Mouse (Mus musculus) MEL (cell line): ENCODE data around the gene Ttc12. TPM values are rescaled to one million over a fixed set of nuclear protein-coding genes. Genes with fewer than 3 reads are reported as not detected.

ENCODE experiments used
- DNase-seq: peaks from one replicate; pipeline ENCODE4 v3.0.0; 2011; ENCODE audit warnings: low read depth, low spot score
- H3K27ac ChIP-seq: 2 replicates; pipeline ENCODE4 v1.5.1; 2012; ENCODE audit warnings: low read depth, mild to moderate bottlenecking, control low read depth, low read length, moderate library complexity; ENCODE audit not compliant: control insufficient read depth
- H3K27me3 ChIP-seq, 2 experiments: fragments of 150-350 bp in 1 of 2; sonication (generic) in 1 of 2; 2 replicates each; pipeline ENCODE4 v1.6.1; 2012; ENCODE audit warnings: low read length in 2 of 2, mild to moderate bottlenecking in 2 of 2, improper control_type of control experiment in 1 of 2, moderate library complexity in 1 of 2; ENCODE audit not compliant: insufficient read depth in 2 of 2, control insufficient read depth in 1 of 2
- H3K36me3 ChIP-seq, 2 experiments: 2 replicates each; pipeline ENCODE4 v1.6.1; 2012 to 2014; ENCODE audit warnings: low read length in 2 of 2, improper control_type of control experiment in 1 of 2, inconsistent platforms in 1 of 2, mild to moderate bottlenecking in 1 of 2; ENCODE audit not compliant: insufficient read depth in 2 of 2, control insufficient read depth in 1 of 2
- H3K4me1 ChIP-seq, 2 experiments: fragments of 150-350 bp in 1 of 2; sonication (generic) in 1 of 2; 2 replicates each; pipeline ENCODE4 v1.6.1; 2012; ENCODE audit warnings: low read length in 2 of 2, improper control_type of control experiment in 1 of 2, mild to moderate bottlenecking in 1 of 2; ENCODE audit not compliant: insufficient read depth in 2 of 2, control insufficient read depth in 1 of 2
- H3K4me3 ChIP-seq, 2 experiments: fragments of 150-350 bp in 1 of 2; sonication (generic) in 1 of 2; 2 replicates each; pipeline ENCODE4 v1.5.1; 2012; ENCODE audit warnings: low read depth in 2 of 2, low read length in 2 of 2, mild to moderate bottlenecking in 2 of 2, moderate library complexity in 2 of 2, control low read depth in 1 of 2, improper control_type of control experiment in 1 of 2; ENCODE audit not compliant: control insufficient read depth in 1 of 2, insufficient read depth in 1 of 2
- H3K79me2 ChIP-seq: 2 replicates; pipeline ENCODE4 v1.6.1; 2012; ENCODE audit warnings: mild to moderate bottlenecking, low read length, moderate library complexity; ENCODE audit not compliant: control insufficient read depth, poor library complexity, insufficient read depth
- H3K9ac ChIP-seq: 2 replicates; pipeline ENCODE4 v1.6.1; 2012; ENCODE audit warnings: low read depth, mild to moderate bottlenecking, control low read depth, low read length, moderate library complexity; ENCODE audit not compliant: control insufficient read depth, poor library complexity, severe bottlenecking
- H3K9me3 ChIP-seq: fragments of 150-350 bp; sonication (generic); replicated peaks from 2 replicates; pipeline ENCODE4 v1.6.1; 2012; ENCODE audit warnings: mild to moderate bottlenecking, low read length, improper control_type of control experiment, moderate library complexity; ENCODE audit not compliant: insufficient read depth
- BHLHE40 ChIP-seq: IDR thresholded peaks from 2 replicates; pipeline ENCODE4 v1.6.1; 2012; ENCODE audit warnings: low read depth, mild to moderate bottlenecking, inconsistent platforms, low read length, improper control_type of control experiment, borderline replicate concordance
- CHD2 ChIP-seq: IDR thresholded peaks from 2 replicates; pipeline ENCODE4 v1.6.1; 2011; ENCODE audit warnings: low read length, improper control_type of control experiment
- E2F4 ChIP-seq: IDR thresholded peaks from 2 replicates; pipeline ENCODE4 v1.6.1; 2011; ENCODE audit warnings: low read depth, low read length, improper control_type of control experiment, borderline replicate concordance
- EP300 ChIP-seq, 2 experiments: IDR thresholded peaks; 2 replicates each; pipeline ENCODE4 v1.6.1; 2011; ENCODE audit warnings: improper control_type of control experiment in 2 of 2, low read length in 2 of 2, low read depth in 1 of 2, mild to moderate bottlenecking in 1 of 2
- GATA1 ChIP-seq: IDR thresholded peaks from 2 replicates; pipeline ENCODE4 v1.6.1; 2011; ENCODE audit warnings: low read depth, low read length, improper control_type of control experiment
- JUND ChIP-seq: IDR thresholded peaks from 2 replicates; pipeline ENCODE4 v1.6.1; 2011; ENCODE audit warnings: low read depth, mild to moderate bottlenecking, improper control_type of control experiment, low read length
- KAT2A ChIP-seq: conservative IDR thresholded peaks from 2 replicates; pipeline ENCODE4 v1.6.1; 2012; ENCODE audit warnings: low read depth, low read length, improper control_type of control experiment, inconsistent platforms
- MAZ ChIP-seq: IDR thresholded peaks from 2 replicates; pipeline ENCODE4 v1.6.1; 2012; ENCODE audit warnings: low read depth, mild to moderate bottlenecking, inconsistent platforms, low read length, improper control_type of control experiment
- MEF2A ChIP-seq: IDR thresholded peaks from 2 replicates; pipeline ENCODE4 v1.6.1; 2014; ENCODE audit warnings: low read depth, mild to moderate bottlenecking, inconsistent platforms, low read length, improper control_type of control experiment; ENCODE audit not compliant: poor library complexity, insufficient replicate concordance, severe bottlenecking; ENCODE audit errors: extremely low read depth
- NELFE ChIP-seq: IDR thresholded peaks from 2 replicates; pipeline ENCODE4 v1.6.1; 2011; ENCODE audit warnings: low read depth, low read length, improper control_type of control experiment
- RCOR1 ChIP-seq: IDR thresholded peaks from 2 replicates; pipeline ENCODE4 v1.6.1; 2012; ENCODE audit warnings: low read depth, mild to moderate bottlenecking, inconsistent platforms, low read length, improper control_type of control experiment
- SIN3A ChIP-seq: IDR thresholded peaks from 2 replicates; pipeline ENCODE4 v1.6.1; 2012; ENCODE audit warnings: low read length, improper control_type of control experiment, inconsistent platforms
- TAL1 ChIP-seq: IDR thresholded peaks from 2 replicates; pipeline ENCODE4 v1.6.1; 2012; ENCODE audit warnings: mild to moderate bottlenecking, inconsistent platforms, low read length, moderate library complexity, mixed read lengths
- TBP ChIP-seq: IDR thresholded peaks from 2 replicates; pipeline ENCODE4 v1.8.0; 2011; ENCODE audit warnings: low read depth, low read length, improper control_type of control experiment
- polyA plus RNA-seq, 2 experiments: library from polyadenylated mRNA; stranded (reverse) in 1 of 2; unstranded in 1 of 2; fragments of >175 nt in 1 of 2; fragments of >200 nt in 1 of 2; gene quantifications; 2 replicates each; pipeline versions ENCODE4 v1.2.1 to v1.2.4; 2012; ENCODE audit warnings: low replicate concordance in 2 of 2, low read depth in 1 of 2; ENCODE audit not compliant: insufficient read length in 2 of 2, insufficient read depth in 1 of 2, missing spikeins in 1 of 2
- total RNA-seq: library from RNA; depleted of rRNA; stranded (reverse); fragments of 300-350 nt; gene quantifications from 2 replicates; pipeline ENCODE4 v1.2.3, GENCODE M21; 2012

The Ttc12 gene
- total and polyA plus RNA-seq, 3 experiments = 0.31 to 0.78 TPM; not detected in 1

GRCm38 (mm10) chr9:49470006-49470405, 16.0 kb downstream of the Ttc12 start:
- no peak overlapping the region for H3K4me3 ChIP-seq
- TF ChIP-seq MEF2A (no peak), NELFE (no peak), RCOR1 (no peak)

GRCm38 (mm10) chr9:49456136-49456535, 29.9 kb downstream of the Ttc12 start:
- no peaks in the 10 kb centered on the region for H3K9me3 ChIP-seq
- no peak overlapping the region for H3K4me3 ChIP-seq
- H3K36me3 ChIP-seq = no peaks in the 10 kb centered on the region
- H3K27ac ChIP-seq = no peak overlapping the region
- H3K4me1 ChIP-seq = no peaks in the 10 kb centered on the region
- no peak overlapping the region for H3K9ac ChIP-seq
- H3K27me3 ChIP-seq = no peaks in the 10 kb centered on the region
- no peak for DNase-seq
- TF ChIP-seq TBP (no peak), SIN3A (no peak), BHLHE40 (no peak), JUND (no peak), KAT2A (no peak), CHD2 (no peak), E2F4 (no peak), GATA1 (no peak)
- TF ChIP-seq, all 39 proteins: peak for 0
- no peaks in the 10 kb centered on the region for H3K79me2 ChIP-seq

More at GRCm38 (mm10) chr9:49470006-49470405, 16.0 kb downstream of the Ttc12 start:
- Histone ChIP-seq H3K4me1 (no peaks in the 10 kb centered on the region), H3K9me3 (no peaks in the 10 kb centered on the region), H3K27ac (no peak overlapping the region), H3K36me3 (no peaks in the 10 kb centered on the region), H3K27me3 (no peaks in the 10 kb centered on the region), H3K79me2 (no peaks in the 10 kb centered on the region), H3K9ac (no peak overlapping the region)
- no peak for DNase-seq

DNA sequence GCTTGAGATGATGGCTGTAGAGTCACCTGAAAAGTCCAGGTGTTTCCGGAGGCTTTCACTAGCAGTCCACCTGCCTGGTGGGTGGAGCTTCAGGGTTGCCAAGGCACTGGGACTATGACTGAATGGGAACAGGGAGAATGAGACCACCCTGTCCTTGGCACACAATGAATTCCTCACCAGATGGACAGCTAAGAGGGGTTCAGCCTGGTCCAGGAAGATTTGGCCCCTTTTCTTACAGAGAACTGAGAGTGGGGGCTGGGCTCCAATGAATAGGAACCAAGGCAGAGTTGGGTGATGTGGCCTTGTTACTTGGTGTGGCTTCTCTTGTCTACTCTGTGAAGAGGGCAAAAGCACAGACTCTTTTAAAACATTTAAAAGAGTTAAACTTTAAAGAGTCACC, 33.6 kb downstream of the Ttc12 start:
- Histone ChIP-seq H3K27ac (no peak overlapping the region), H3K79me2 (no peaks in the 10 kb centered on the region), H3K9me3 (no peaks in the 10 kb centered on the region), H3K36me3 (no peaks in the 10 kb centered on the region), H3K4me1 (no peaks in the 10 kb centered on the region), H3K4me3 (no peak overlapping the region), H3K27me3 (no peaks in the 10 kb centered on the region), H3K9ac (no peak overlapping the region)
- TF ChIP-seq EP300 (IDR thresholded peaks at IDR 0.05; ENCODE audit: low read depth in 1 of 2, low read length in 2 of 2) (no peak), MAZ (no peak), TAL1 (no peak)
- no peak for DNase-seq
